Mouse (Mus musculus) kidney, postnatal 4 days (tissue): ENCODE measurements around the gene Tnfrsf22.
"Not testable (repeated sequence)": the region's sequence is repeated elsewhere in the genome, so short reads cannot be mapped to it uniquely, and the experiment has no call there.

Experiments used
- DNase-seq, 2 experiments: peaks; one replicate each; pipeline ENCODE4 v3.0.0; 2021; ENCODE audit warnings: mixed read lengths in 2 of 2

Tnfrsf22 gene

GRCm38 (mm10) chr7:143649034-143649768 is at the start of gene Tnfrsf22:
Gene Tnfrsf22 (minus strand): TSS chr7:143649661.
- peak; percentile 88 to 93 for DNase-seq

- peak; percentile 41 to 56 for DNase-seq
Observed at GRCm38 (mm10) chr7:143696140-143696539, 46.7 kb upstream of the Tnfrsf22 start.

GRCm38 (mm10) chr7:143694550-143694949 is 45.1 kb upstream of the Tnfrsf22 start:
- DNase-seq, result no peak

GRCm38 (mm10) chr7:143692746-143693510 is 43.5 kb upstream of the Tnfrsf22 start:
- DNase-seq, result no peak

- no peak for DNase-seq
Observed at GRCm38 (mm10) chr7:143691909-143692308, 42.4 kb upstream of the Tnfrsf22 start.

- DNase-seq, result no peak
Observed at GRCm38 (mm10) chr7:143691181-143691580, 41.7 kb upstream of the Tnfrsf22 start.

DNA sequence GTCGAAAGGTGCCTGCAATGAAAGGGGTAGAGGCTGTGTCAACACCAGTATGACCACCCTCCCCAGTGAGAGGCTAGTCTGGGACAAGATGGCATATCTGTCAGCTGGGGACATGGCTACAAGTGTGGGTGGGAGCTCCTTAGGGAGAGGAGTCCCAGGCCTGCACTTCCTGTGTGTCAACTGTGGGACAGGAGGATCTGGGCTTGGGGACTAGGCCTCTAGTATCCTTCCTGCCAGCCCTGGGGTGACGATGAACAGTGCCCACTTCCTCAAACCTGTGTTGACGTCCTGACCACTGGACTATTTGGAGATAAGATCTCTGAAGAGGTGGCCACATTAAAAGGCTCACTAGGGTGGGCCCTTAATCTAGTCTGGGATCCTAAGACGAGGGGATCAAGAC is 40.5 kb upstream of the Tnfrsf22 start:
- DNase-seq, result peak in 1 of 2 experiments; percentile 1

DNA sequence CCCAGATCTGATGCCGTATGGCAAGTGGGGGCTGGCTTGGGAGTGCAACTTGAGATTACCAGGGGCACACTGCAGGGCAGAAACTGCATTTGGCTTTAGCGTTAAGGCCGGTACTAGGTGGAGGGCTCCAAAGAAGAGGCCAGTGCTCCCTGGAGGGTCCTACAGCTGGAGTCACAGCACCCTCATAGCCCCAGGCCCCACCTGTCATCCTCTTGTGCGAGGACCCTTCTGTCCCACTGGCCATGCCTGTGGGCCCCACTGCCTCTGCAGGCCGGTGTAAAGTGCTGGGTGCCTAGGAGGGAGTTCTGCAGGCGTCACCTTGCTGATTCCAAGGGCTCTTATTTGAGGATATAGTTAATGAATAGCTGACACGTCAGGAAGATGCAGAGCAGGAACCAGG is 40.0 kb upstream of the Tnfrsf22 start:
- DNase-seq, result peak in 1 of 2 experiments; percentile 0

GRCm38 (mm10) chr7:143686676-143687075 is 37.2 kb upstream of the Tnfrsf22 start:
- DNase-seq, result not testable (repeated sequence)

DNA sequence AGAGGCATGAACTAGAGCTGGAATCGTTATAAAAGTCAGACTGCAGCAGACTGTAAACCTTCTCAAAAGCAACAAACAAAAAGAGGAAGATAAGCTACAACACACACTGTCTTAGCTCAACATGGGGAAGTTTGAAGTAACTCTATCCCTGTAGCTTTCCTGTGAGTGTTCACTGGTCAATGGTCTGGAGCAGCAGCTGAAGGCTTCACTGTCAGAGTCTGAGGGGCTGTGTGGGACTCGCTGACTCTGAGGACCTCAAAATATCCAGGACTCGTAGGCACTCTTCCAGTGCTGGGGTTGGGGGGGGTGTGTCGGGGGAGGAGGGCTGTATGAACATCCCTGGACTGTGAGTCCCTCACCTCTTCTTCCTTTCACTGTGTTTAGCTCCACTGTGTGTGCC is 36.7 kb upstream of the Tnfrsf22 start:
- DNase-seq, result not testable (repeated sequence)

- DNase-seq, result peak; percentile 80 to 84
Observed at GRCm38 (mm10) chr7:143685359-143686067, 36.1 kb upstream of the Tnfrsf22 start, which contains the start of gene Tnfrsf23. Gene Tnfrsf23 (minus strand): TSS chr7:143685872.

DNA sequence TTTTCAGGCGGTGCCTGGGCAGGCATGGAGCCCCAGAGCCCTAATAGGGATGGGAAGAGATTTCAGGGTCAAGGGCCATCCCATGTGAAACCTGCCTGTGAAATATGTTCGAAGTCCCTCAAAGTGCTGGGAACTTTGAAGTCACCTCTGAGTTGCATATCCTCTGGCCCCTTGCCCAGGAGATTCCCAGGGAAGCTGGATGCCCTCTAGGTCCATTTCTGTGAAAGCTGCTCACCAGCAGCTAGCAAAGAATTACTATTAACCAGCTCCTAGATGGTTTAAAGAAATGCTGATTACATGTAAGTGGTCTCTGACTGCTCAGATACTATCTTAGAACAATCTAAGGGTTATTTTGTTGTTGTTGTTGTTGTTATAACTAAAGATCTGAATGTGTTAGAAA is 35.1 kb upstream of the Tnfrsf22 start:
- not testable (repeated sequence) for DNase-seq

- no peak for DNase-seq
Observed at GRCm38 (mm10) chr7:143681566-143681965, 32.1 kb upstream of the Tnfrsf22 start.

DNA sequence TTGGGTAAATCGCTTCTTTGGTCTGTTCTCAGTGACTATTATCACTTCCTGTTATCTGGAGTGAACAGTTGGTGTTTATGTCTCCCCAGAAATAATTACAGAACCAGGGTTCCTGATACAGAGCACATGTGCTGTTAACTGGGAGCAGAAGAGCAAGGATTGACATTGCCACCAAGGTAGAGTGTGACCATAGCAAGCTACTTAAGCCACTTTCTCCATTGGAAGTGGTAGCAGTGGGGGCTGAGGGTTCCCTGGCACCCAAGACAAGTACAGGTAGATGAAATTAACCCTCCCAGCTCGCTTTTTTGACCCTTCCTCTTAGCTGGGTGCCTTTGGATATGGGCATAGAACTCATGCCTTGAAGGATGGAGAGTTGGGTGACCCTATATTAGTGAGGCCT is 31.4 kb upstream of the Tnfrsf22 start:
- not testable (repeated sequence) for DNase-seq

GRCm38 (mm10) chr7:143679650-143680049 is 30.2 kb upstream of the Tnfrsf22 start:
- not testable (repeated sequence) for DNase-seq

DNA sequence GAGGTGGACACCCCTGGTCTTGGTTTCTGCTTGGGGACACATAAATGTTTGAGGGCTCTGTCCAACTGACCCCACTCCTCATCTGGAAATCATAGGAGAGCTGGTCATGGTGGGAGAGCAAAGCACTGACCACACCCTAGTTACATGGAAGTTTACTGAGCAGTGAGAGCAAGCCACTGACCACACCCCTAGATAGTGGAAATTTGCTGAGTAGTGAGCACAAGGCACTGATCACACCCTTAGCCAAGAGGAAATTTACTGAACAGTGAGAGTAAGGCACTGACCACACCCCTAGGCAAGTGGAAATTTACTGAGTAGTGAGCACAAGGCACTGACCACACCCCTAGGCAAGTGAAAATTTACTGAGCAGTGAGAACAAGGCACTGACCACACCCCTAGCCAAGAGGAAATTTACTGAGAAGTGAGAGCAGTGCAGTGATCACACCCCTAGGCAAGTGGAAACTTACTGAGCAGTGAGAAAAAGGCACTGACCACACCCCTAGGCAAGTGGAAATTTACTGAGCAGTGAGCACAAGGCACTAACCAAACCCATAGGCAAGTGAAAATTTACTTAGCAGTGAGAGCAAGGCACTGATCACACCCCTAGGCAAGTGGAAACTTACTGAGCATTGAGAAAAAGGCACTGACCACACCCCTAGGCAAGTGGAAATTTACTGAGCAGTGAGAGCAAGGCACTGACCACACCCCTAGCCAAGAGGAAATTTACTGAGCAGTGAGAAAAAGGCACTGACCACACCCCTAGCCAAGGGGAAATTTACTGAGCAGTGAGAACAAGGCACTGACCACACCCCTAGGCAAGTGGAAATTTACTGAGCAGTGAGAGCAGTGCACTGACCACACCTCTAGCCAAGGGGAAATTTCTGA is 17.2 kb upstream of the Tnfrsf22 start:
- no peak for DNase-seq

GRCm38 (mm10) chr7:143663470-143663869 is 14.0 kb upstream of the Tnfrsf22 start:
- DNase-seq, result no peak

DNA sequence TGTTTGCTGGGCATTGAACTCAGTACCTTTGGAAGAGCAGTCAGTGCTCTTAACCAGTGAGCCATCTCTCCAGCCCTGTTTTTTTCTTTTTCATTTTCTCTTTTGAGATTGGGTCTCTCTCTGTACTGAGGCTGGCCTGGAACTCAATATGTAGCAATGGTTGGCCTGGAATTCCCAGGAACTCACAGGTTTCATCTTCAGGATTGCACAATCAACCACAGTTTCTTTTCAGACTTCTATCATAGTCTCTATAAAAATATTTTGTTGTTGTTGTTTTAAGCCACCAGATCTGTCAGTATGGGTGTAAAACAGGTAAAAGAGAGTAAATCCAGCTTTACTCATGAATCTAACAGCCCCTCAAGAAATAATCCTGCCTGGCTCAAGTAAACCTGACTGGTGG is 11.3 kb upstream of the Tnfrsf22 start:
- DNase-seq, result no peak

DNA sequence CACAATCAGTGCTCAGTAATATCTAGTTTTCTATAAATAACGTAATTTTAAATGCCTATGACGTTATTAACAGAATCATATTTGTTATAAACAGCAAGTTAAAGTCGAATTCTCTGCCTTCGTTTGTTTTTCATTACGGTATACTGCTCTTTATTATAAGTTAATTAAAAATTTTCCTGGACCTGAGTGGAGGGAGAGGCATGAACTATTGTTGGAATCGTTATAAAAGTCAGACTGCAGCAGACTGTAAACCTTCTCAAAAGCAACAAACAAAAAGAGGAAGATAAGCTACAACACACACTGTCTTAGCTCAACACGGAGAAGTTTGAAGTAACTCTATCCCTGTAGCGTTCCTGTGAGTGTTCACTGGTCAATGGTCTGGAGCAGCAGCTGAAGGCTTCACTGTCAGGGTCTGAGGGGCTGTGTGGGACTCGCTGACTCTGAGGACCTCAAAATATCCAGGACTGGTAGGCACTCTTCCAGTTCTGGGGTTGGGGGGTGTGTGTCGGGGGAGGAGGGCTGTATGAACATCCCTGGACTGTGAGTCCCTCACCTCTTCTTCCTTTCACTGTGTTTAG is 397 bp upstream of the Tnfrsf22 start:
- not testable (repeated sequence) for DNase-seq

- DNase-seq, result not testable (repeated sequence)
Observed at GRCm38 (mm10) chr7:143643949-143644348, 5.5 kb downstream of the Tnfrsf22 start.

DNA sequence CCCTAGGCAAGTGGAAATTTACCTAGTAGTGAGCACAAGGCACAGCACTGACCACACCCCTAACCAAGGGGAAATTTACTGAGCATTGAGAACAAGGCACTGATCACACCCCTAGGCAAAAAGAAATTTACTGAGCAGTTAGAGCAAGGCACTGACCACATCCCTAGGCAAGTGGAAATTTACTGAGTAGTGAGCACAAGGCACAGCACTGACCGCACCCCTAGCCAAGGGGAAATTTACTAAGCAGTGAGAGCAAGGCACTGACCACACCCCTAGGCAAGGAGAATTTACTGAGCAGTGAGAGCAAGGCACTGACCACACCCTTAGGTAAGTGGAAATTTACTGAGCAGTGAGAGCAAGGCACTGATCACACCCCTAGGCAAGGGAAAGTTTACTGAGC is 12.8 kb downstream of the Tnfrsf22 start:
- no peak for DNase-seq

DNA sequence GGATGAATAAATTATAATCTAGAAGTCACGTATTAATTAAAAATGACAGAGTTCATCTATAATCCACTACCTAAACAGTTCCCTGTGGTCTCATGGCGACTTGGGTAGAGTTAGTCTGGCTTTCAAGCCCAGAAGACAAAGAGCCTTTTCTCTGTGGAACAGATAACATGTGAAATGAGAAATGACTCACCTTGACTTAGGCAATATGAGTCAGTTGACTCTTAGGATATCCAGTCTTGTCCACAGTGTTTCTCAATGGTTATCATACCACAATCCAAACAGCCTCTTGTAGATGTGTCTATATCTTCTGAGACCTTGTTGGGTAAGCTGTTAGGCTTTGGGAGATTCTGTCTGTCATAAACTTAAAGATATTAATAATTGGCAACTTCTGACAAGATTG is 18.0 kb downstream of the Tnfrsf22 start:
- no peak for DNase-seq
